Mouse (Mus musculus): ENCODE results near the gene Ltf. TPM values are rescaled to one million over a fixed set of nuclear protein-coding genes. Genes with fewer than 3 reads are reported as not detected.
A peak's percentile ranks its signal among the peaks of the same experiment; 100 is the strongest.

The Ltf gene
- total and polyA plus RNA-seq, 2 experiments from 2014 or later = 0.72 to 25.2 TPM

- TF ChIP-seq EP300 (IDR thresholded peaks at IDR 0.05; ENCODE audit: low read depth) (no peak), CTCF (IDR thresholded peaks at IDR 0.05; ENCODE audit: low read depth) (no peak)
- no peak for DNase-seq (ENCODE audit: low spot score)
- WGBS = 62% methylated on average over 4 of the region's 4 CpGs
- 0 out of 2 replicates have a peak, but pooled peaks cover 3% of the 10 kb centered on the region for H3K36me3 ChIP-seq (replicated peaks; ENCODE audit: control insufficient read depth, insufficient read depth, low read length)
- no peaks in the 10 kb centered on the region for H3K27me3 ChIP-seq (ENCODE audit: control insufficient read depth, insufficient read depth, low read length)
- no peak overlapping the region for H3K4me3 ChIP-seq (ENCODE audit: low read depth, low read length)
- ATAC-seq (ENCODE audit: insufficient read depth, low read depth) = no peak
- H3K4me2 ChIP-seq (ENCODE audit: low read depth, low read length) = no peak overlapping the region
- H3K9ac ChIP-seq (replicated peaks; ENCODE audit: low read depth, low read length) = no peak overlapping the region
- no peaks in the 10 kb centered on the region; the same call in 1 of the 2 replicates for H3K9me3 ChIP-seq (replicated peaks; ENCODE audit: control insufficient read depth, low read length)
- H3K4me1 ChIP-seq (ENCODE audit: control insufficient read depth, insufficient read depth) = 0 out of 2 replicates have a peak, but pooled peaks cover 6% of the 10 kb centered on the region
- H3K27ac ChIP-seq (ENCODE audit: low read depth) = no peak overlapping the region
These were observed 31.7 kb upstream of the Ltf start for GRCm38 (mm10) chr9:110987331-110987730.

- Histone ChIP-seq H3K36me3 (replicated peaks; ENCODE audit: control insufficient read depth, insufficient read depth, low read length) (no peaks in the 10 kb centered on the region), H3K4me3 (ENCODE audit: low read depth, low read length) (no peak overlapping the region), H3K27ac (ENCODE audit: low read depth) (no peak overlapping the region), H3K9me3 (replicated peaks; ENCODE audit: control insufficient read depth, low read length) (no peaks in the 10 kb centered on the region; the same call in 1 of the 2 replicates), H3K9ac (replicated peaks; ENCODE audit: low read depth, low read length) (no peak overlapping the region), H3K4me1 (ENCODE audit: control insufficient read depth, insufficient read depth) (0 out of 2 replicates have a peak, but pooled peaks cover 6% of the 10 kb centered on the region), H3K27me3 (ENCODE audit: control insufficient read depth, insufficient read depth, low read length) (no peaks in the 10 kb centered on the region), H3K4me2 (ENCODE audit: low read depth, low read length) (no peak overlapping the region)
- ATAC-seq (ENCODE audit: insufficient read depth, low read depth) = no peak
- no peak for DNase-seq (ENCODE audit: low spot score)
- WGBS = 71% methylated on average over 3 of the region's 3 CpGs
- TF ChIP-seq CTCF (IDR thresholded peaks at IDR 0.05; ENCODE audit: low read depth) = no peak
- TF ChIP-seq EP300 (IDR thresholded peaks at IDR 0.05; ENCODE audit: low read depth) = no peak
These were observed 31.0 kb upstream of the Ltf start for GRCm38 (mm10) chr9:110988078-110988477.

- Histone ChIP-seq H3K9ac (replicated peaks; ENCODE audit: low read depth, low read length) (no peak overlapping the region), H3K36me3 (replicated peaks; ENCODE audit: control insufficient read depth, insufficient read depth, low read length) (no peaks in the 10 kb centered on the region), H3K4me1 (ENCODE audit: control insufficient read depth, insufficient read depth) (0 out of 2 replicates have a peak, but pooled peaks cover 6% of the 10 kb centered on the region), H3K27me3 (ENCODE audit: control insufficient read depth, insufficient read depth, low read length) (no peaks in the 10 kb centered on the region), H3K4me2 (ENCODE audit: low read depth, low read length) (no peak overlapping the region), H3K9me3 (replicated peaks; ENCODE audit: control insufficient read depth, low read length) (no peaks in the 10 kb centered on the region; the same call in 1 of the 2 replicates), H3K4me3 (ENCODE audit: low read depth, low read length) (no peak overlapping the region), H3K27ac (ENCODE audit: low read depth) (no peak overlapping the region)
- WGBS = 39% methylated on average over 4 of the region's 4 CpGs
- no peak for TF ChIP-seq EP300 (IDR thresholded peaks at IDR 0.05; ENCODE audit: low read depth)
- TF ChIP-seq CTCF (IDR thresholded peaks at IDR 0.05; ENCODE audit: low read depth) = no peak
- DNase-seq (ENCODE audit: low spot score) (no peak), ATAC-seq (ENCODE audit: insufficient read depth, low read depth) (no peak)
These were observed 29.9 kb upstream of the Ltf start for GRCm38 (mm10) chr9:110989141-110989540.

- ATAC-seq (ENCODE audit: insufficient read depth, low read depth) (no peak), DNase-seq (ENCODE audit: low spot score) (no peak)
- Histone ChIP-seq H3K36me3 (replicated peaks; ENCODE audit: control insufficient read depth, insufficient read depth, low read length) (no peaks in the 10 kb centered on the region), H3K27me3 (ENCODE audit: control insufficient read depth, insufficient read depth, low read length) (no peaks in the 10 kb centered on the region), H3K4me2 (ENCODE audit: low read depth, low read length) (0 out of 2 replicates have a peak overlapping the region, but pooled peaks have one; percentile 15), H3K27ac (ENCODE audit: low read depth) (no peak overlapping the region), H3K9me3 (replicated peaks; ENCODE audit: control insufficient read depth, low read length) (no peaks in the 10 kb centered on the region; the same call in 1 of the 2 replicates), H3K4me1 (ENCODE audit: control insufficient read depth, insufficient read depth) (0 out of 2 replicates have a peak, but pooled peaks cover 6% of the 10 kb centered on the region), H3K9ac (replicated peaks; ENCODE audit: low read depth, low read length) (no peak overlapping the region), H3K4me3 (ENCODE audit: low read depth, low read length) (no peak overlapping the region)
- 95% methylated on average over 2 of the region's 2 CpGs for WGBS
- TF ChIP-seq CTCF (IDR thresholded peaks at IDR 0.05; ENCODE audit: low read depth) = no peak
- TF ChIP-seq EP300 (IDR thresholded peaks at IDR 0.05; ENCODE audit: low read depth) = no peak
These were observed 29.5 kb upstream of the Ltf start for GRCm38 (mm10) chr9:110989543-110989942.

- H3K9ac ChIP-seq (replicated peaks; ENCODE audit: low read depth, low read length) = no peak within 1 kb of the TSS
- WGBS = 49% methylated on average over 6 of the region's 6 CpGs
- no peak for ATAC-seq (ENCODE audit: insufficient read depth, low read depth)
- 0 out of 2 replicates have a peak, but pooled peaks cover 6% of the 10 kb centered on the region for H3K4me1 ChIP-seq (ENCODE audit: control insufficient read depth, insufficient read depth)
- DNase-seq (ENCODE audit: low spot score) = no peak
- H3K4me2 ChIP-seq (ENCODE audit: low read depth, low read length) = 0 out of 2 replicates have a peak within 1 kb of the TSS, but pooled peaks have one; percentile 15
- no peaks in the 10 kb centered on the region for H3K36me3 ChIP-seq (replicated peaks; ENCODE audit: control insufficient read depth, insufficient read depth, low read length)
- no peaks in the 10 kb centered on the region; the same call in 1 of the 2 replicates for H3K9me3 ChIP-seq (replicated peaks; ENCODE audit: control insufficient read depth, low read length)
- H3K27me3 ChIP-seq (ENCODE audit: control insufficient read depth, insufficient read depth, low read length) = no peaks in the 10 kb centered on the region
- H3K27ac ChIP-seq (ENCODE audit: low read depth) = no peak within 1 kb of the TSS
- no peak for TF ChIP-seq CTCF (IDR thresholded peaks at IDR 0.05; ENCODE audit: low read depth)
- no peak for TF ChIP-seq EP300 (IDR thresholded peaks at IDR 0.05; ENCODE audit: low read depth)
- no peak within 1 kb of the TSS for H3K4me3 ChIP-seq (ENCODE audit: low read depth, low read length)
These were observed 28.9 kb upstream of the Ltf start, which contains the start of gene Rtp3 for GRCm38 (mm10) chr9:110990204-110990603. Rtp3 (minus strand) TSS chr9:110990583.

GRCm38 (mm10) chr9:110993281-110993709, 25.8 kb upstream of the Ltf start:
- WGBS = 40% methylated on average over 3 of the region's 3 CpGs
- ATAC-seq (ENCODE audit: insufficient read depth, low read depth) (no peak), DNase-seq (ENCODE audit: low spot score) (peak; percentile 38)
- Histone ChIP-seq H3K4me3 (ENCODE audit: low read depth, low read length) (no peak overlapping the region), H3K36me3 (replicated peaks; ENCODE audit: control insufficient read depth, insufficient read depth, low read length) (no peaks in the 10 kb centered on the region), H3K4me2 (ENCODE audit: low read depth, low read length) (no peak overlapping the region), H3K27me3 (ENCODE audit: control insufficient read depth, insufficient read depth, low read length) (no peaks in the 10 kb centered on the region), H3K4me1 (ENCODE audit: control insufficient read depth, insufficient read depth) (0 out of 2 replicates have a peak, but pooled peaks cover 6% of the 10 kb centered on the region), H3K27ac (ENCODE audit: low read depth) (no peak overlapping the region), H3K9ac (replicated peaks; ENCODE audit: low read depth, low read length) (no peak overlapping the region), H3K9me3 (replicated peaks; ENCODE audit: control insufficient read depth, low read length) (no peaks in the 10 kb centered on the region)
- TF ChIP-seq CTCF (IDR thresholded peaks at IDR 0.05; ENCODE audit: low read depth) (no peak), EP300 (IDR thresholded peaks at IDR 0.05; ENCODE audit: low read depth) (no peak)
